Mouse (Mus musculus) v-Abl transformed pro-B cells (cell line): ENCODE data around the gene Gale.

Source experiments
- in situ Hi-C, 2 experiments: fragments of 400-800 bp; cut with MboI; formaldehyde crosslinking; loops; one replicate each; pipeline ENCODE4 v1.15.1; 2025; ENCODE audit not compliant: unreplicated experiment in 2 of 2

Gene Gale

GRCm38 (mm10) chr4:135963457-135964193 lies at the start of gene Gale:
TSS of gene Gale (plus strand) at chr4:135963727.
- in situ Hi-C loops, result loop anchor here in 1 of 2 experiments (5.0 kb wide), 1 partner anchor 89 kb away; the partner anchor contains the start of gene Rpl11

- in situ Hi-C loops, result loop anchor here in 1 of 2 experiments (5.0 kb wide), 1 partner anchor 36 kb away; no protein-coding TSS in a partner anchor
These were observed 44.8 kb upstream of the Gale start for GRCm38 (mm10) chr4:135918635-135919279.

GRCm38 (mm10) chr4:135919280-135919639 lies 44.3 kb upstream of the Gale start:
- in situ Hi-C loops, result loop anchor here in 1 of 2 experiments (5.0 kb wide), 1 partner anchor 37 kb away; no protein-coding TSS in a partner anchor

- in situ Hi-C loops, result loop anchor here in 1 of 2 experiments (5.0 kb wide), 1 partner anchor 33 kb away; no protein-coding TSS in a partner anchor
These were observed 43.0 kb upstream of the Gale start, which contains the start of gene Fuca1 for GRCm38 (mm10) chr4:135920304-135921241. TSS of gene Fuca1 (plus strand) at chr4:135920735.

- in situ Hi-C loops, result loop anchor here in 1 of 2 experiments (5.0 kb wide), 1 partner anchor 34 kb away; no protein-coding TSS in a partner anchor
These were observed 42.0 kb upstream of the Gale start for GRCm38 (mm10) chr4:135921257-135922120.

- in situ Hi-C loops, result loop anchor here in 1 of 2 experiments (5.0 kb wide), 1 partner anchor 35 kb away; no protein-coding TSS in a partner anchor
These were observed 41.3 kb upstream of the Gale start for GRCm38 (mm10) chr4:135922190-135922589.

GRCm38 (mm10) chr4:135924418-135924817 lies 39.1 kb upstream of the Gale start:
- in situ Hi-C loops, result loop anchor here in 1 of 2 experiments (5.0 kb wide), 1 partner anchor 37 kb away; no protein-coding TSS in a partner anchor

GRCm38 (mm10) chr4:135925341-135925740 lies 38.2 kb upstream of the Gale start:
- in situ Hi-C loops, result loop anchor here (25.0 kb wide), 1 partner anchor 413 kb away; no protein-coding TSS in a partner anchor

GRCm38 (mm10) chr4:135926195-135926808 lies 37.2 kb upstream of the Gale start:
- in situ Hi-C loops, result loop anchor here (25.0 kb wide), 1 partner anchor 414 kb away; no protein-coding TSS in a partner anchor

GRCm38 (mm10) chr4:135926861-135927260 lies 36.7 kb upstream of the Gale start:
- in situ Hi-C loops, result loop anchor here (25.0 kb wide), 1 partner anchor 415 kb away; no protein-coding TSS in a partner anchor

GRCm38 (mm10) chr4:135928376-135928775 lies 35.2 kb upstream of the Gale start:
- in situ Hi-C loops, result loop anchor here (25.0 kb wide), 1 partner anchor 416 kb away; no protein-coding TSS in a partner anchor

GRCm38 (mm10) chr4:135929405-135929804 lies 34.1 kb upstream of the Gale start:
- in situ Hi-C loops, result loop anchor here (25.0 kb wide), 1 partner anchor 417 kb away; no protein-coding TSS in a partner anchor

- in situ Hi-C loops, result loop anchor here (25.0 kb wide), 1 partner anchor 418 kb away; no protein-coding TSS in a partner anchor
These were observed 33.7 kb upstream of the Gale start for GRCm38 (mm10) chr4:135929828-135930227.

GRCm38 (mm10) chr4:135930239-135930638 lies 33.3 kb upstream of the Gale start:
- in situ Hi-C loops, result loop anchor here (25.0 kb wide), 1 partner anchor 418 kb away; no protein-coding TSS in a partner anchor

- in situ Hi-C loops, result loop anchor here (25.0 kb wide), 1 partner anchor 420 kb away; no protein-coding TSS in a partner anchor
These were observed 31.7 kb upstream of the Gale start for GRCm38 (mm10) chr4:135931832-135932231.

- in situ Hi-C loops, result loop anchor here (5.0 to 25.0 kb wide), 2 partner anchors 133 to 423 kb away; no protein-coding TSS in a partner anchor
These were observed 28.6 kb upstream of the Gale start for GRCm38 (mm10) chr4:135934708-135935500.

- in situ Hi-C loops, result loop anchor here (5.0 to 25.0 kb wide), 2 partner anchors 133 to 423 kb away; no protein-coding TSS in a partner anchor
These were observed 28.0 kb upstream of the Gale start for GRCm38 (mm10) chr4:135935502-135935901.
